ENCODE assay signal across 8 mouse cellular contexts in the genomic region with DNA sequence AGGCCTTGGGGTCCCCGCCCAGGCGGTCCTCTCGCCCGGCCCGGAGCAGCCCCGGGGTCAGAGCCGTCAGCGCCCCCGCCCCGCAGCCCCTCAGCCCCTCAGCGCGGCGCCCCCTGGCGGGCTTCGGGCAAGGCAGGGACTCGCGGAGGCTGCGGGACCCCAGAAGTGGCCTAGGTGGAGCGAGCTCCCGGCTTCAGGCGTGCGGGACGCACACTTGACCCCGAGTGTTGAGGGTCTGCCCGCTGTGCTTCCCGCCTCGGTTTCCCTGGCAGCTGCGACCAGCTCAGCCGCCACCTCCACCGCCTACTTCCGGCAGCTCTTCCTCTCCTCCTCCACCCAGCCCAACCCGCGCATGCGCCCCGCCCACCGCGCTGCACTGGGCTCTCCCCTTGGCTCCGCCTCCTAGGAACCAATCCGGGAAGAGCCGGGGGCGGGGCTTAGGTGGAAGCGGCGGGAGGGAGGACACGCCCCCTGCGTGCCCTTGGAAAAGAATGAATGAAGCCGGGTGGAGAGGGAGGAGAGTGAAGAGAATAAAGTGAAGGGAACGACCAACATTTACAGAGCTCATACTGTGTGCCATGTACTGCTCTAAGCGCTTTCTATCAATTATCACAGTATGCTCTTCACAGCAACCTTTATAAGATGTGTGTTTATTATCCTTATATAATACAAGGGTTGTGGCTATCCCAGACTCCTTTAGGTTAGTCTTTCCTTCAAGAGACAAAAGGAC. TPM values are rescaled to one million over a fixed set of nuclear protein-coding genes. Genes with fewer than 3 reads are reported as not detected.
A peak's percentile ranks its signal among the peaks of the same experiment; 100 is the strongest.
DNase-seq lines count a peak whose midpoint lies in the region; ATAC-seq and TF ChIP-seq lines count a peak whose summit lies in the region.

Smap2 (minus strand) TSS at position 320 of the 730 bp plus-strand sequence.

- H3K4me1 ChIP-seq in G1E (ENCODE audit: insufficient read depth, low read depth, low read length): peaks cover 64% of the 10 kb centered on the region
- 0 out of 2 replicates have a peak, but pooled peaks cover 7% of the 10 kb centered on the region for H3K4me1 ChIP-seq in forebrain, postnatal 0 days (ENCODE audit: insufficient read depth)
- peaks cover 15% of the 10 kb centered on the region for H3K4me1 ChIP-seq in lung, embryonic 15.5 days

- peak; percentile 93 for DNase-seq in G1E (ENCODE audit: low spot score)
- peak; percentile 99 to 100 for DNase-seq in cerebellum, adult 18-20 months
- peak; percentile 99 for DNase-seq in forebrain, postnatal 0 days
- DNase-seq in heart, postnatal 4 days: peak; percentile 100
- peak; percentile 97 for DNase-seq in layer of hippocampus, adult 8-10 months (ENCODE audit: low spot score in 2 of 2)
- DNase-seq in ovary, adult 18-20 months (ENCODE audit: low spot score): peak; percentile 98
- DNase-seq in thymus, postnatal 0 days (ENCODE audit: low spot score): peak; percentile 96

- ATAC-seq in G1E (ENCODE audit: extremely low read depth, insufficient number of reproducible peaks, low FRiP score, poor library complexity, severe bottlenecking): peak; percentile 69
- peak; percentile 99 for ATAC-seq in forebrain, postnatal 0 days
- ATAC-seq in lung, embryonic 15.5 days (ENCODE audit: borderline replicate concordance, extremely low read depth, low FRiP score, low TSS enrichment): peak; percentile 98

- peaks cover 14% of the 10 kb centered on the region for H3K36me3 ChIP-seq in G1E (replicated peaks)
- H3K36me3 ChIP-seq in forebrain, postnatal 0 days (ENCODE audit: insufficient read depth): no peaks in the 10 kb centered on the region
- no peaks in the 10 kb centered on the region for H3K36me3 ChIP-seq in lung, embryonic 15.5 days

- peak within 1 kb of the TSS; percentile 59 for H3K4me2 ChIP-seq in forebrain, postnatal 0 days (ENCODE audit: low read depth)
- H3K4me2 ChIP-seq in lung, embryonic 15.5 days: peak within 1 kb of the TSS; percentile 95

- peak within 1 kb of the TSS; percentile 98 for H3K4me3 ChIP-seq in G1E (ENCODE audit: low read depth, low read length)
- H3K4me3 ChIP-seq in forebrain, postnatal 0 days (ENCODE audit: low read depth, low read length): peak within 1 kb of the TSS; percentile 97
- peak within 1 kb of the TSS; percentile 82 for H3K4me3 ChIP-seq in lung, embryonic 15.5 days

- H3K9me3 ChIP-seq in G1E (replicated peaks): no peaks in the 10 kb centered on the region; the same call in 1 of the 2 replicates
- no peaks in the 10 kb centered on the region for H3K9me3 ChIP-seq in forebrain, postnatal 0 days (ENCODE audit: low read length)
- H3K9me3 ChIP-seq in lung, embryonic 15.5 days: no peaks in the 10 kb centered on the region

- TF ChIP-seq CTCF in G1E (IDR thresholded peaks at IDR 0.05; ENCODE audit: low read depth, low read length): peak; percentile 69
- TF ChIP-seq CTCF in forebrain, postnatal 0 days (IDR thresholded peaks at IDR 0.05; ENCODE audit: low read depth): peak; percentile 76

- H3K9ac ChIP-seq in forebrain, postnatal 0 days: peak within 1 kb of the TSS; percentile 87
- H3K9ac ChIP-seq in lung, embryonic 15.5 days: peak within 1 kb of the TSS; percentile 82

- no peaks in the 10 kb centered on the region for H3K27me3 ChIP-seq in G1E (ENCODE audit: insufficient read depth, low read length)
- no peaks in the 10 kb centered on the region for H3K27me3 ChIP-seq in forebrain, postnatal 0 days (ENCODE audit: insufficient read depth, low read length)
- H3K27me3 ChIP-seq in lung, embryonic 15.5 days: no peaks in the 10 kb centered on the region

- peak within 1 kb of the TSS; percentile 79 for H3K27ac ChIP-seq in forebrain, postnatal 0 days (ENCODE audit: low read depth, low read length)
- H3K27ac ChIP-seq in lung, embryonic 15.5 days: peak within 1 kb of the TSS; percentile 64

- 1% methylated on average over 39 of the region's 48 CpGs for WGBS in forebrain, postnatal 0 days
- under 1% methylated on average over 47 of the region's 48 CpGs for WGBS in lung, embryonic 15.5 days

RNA-seq across cellular contexts. Expression of gene Smap2, which starts in this region (rescaled TPM):
- 92.6 and 109 TPM in 2 replicates for total RNA-seq in G1E (2014; fragmentation: Nextera tagmentation)
- 26.3 and 35.6 TPM in 2 replicates for total RNA-seq in G1E (2017)
- 32.9 and 33.4 TPM in 2 replicates for polyA plus RNA-seq in G1E (2012)
- 86.8 and 92.0 TPM in 2 replicates for total RNA-seq in forebrain, postnatal 0 days (2014; rRNA removed)
- polyA plus RNA-seq in forebrain, postnatal 0 days (2015; fragmentation: Nextera tagmentation; extraction: Ambion mirVana): 41.3 and 49.7 TPM in 2 replicates
- total RNA-seq in heart, postnatal 4 days (2021): 10 to 100 TPM; 29.2 to 31.0 TPM
- total RNA-seq in layer of hippocampus, adult 8-10 months (2022): 100 to 1,000 TPM; 151 to 166 (median 157) TPM
- 14.3 and 14.5 TPM in 2 replicates for polyA plus RNA-seq in lung, embryonic 15.5 days (2015; fragmentation: Nextera tagmentation; extraction: Ambion mirVana)
- polyA plus RNA-seq in thymus, postnatal 0 days (2015; fragmentation: Nextera tagmentation; extraction: Ambion mirVana): 39.0 and 39.1 TPM in 2 replicates

Comparison
In these comparisons a context has a peak if more than half of its experiments do, and no peak if none do; other contexts are left out.
1. Peak in every context shown above with its lines: DNase-seq, ATAC-seq, H3K4me3 ChIP-seq and H3K27ac ChIP-seq.